Mouse (Mus musculus) right cerebral cortex, postnatal 4 days (tissue): ENCODE results near the gene Gm20920.
"Not testable (repeated sequence)": the region's sequence is repeated elsewhere in the genome, so short reads cannot be mapped to it uniquely, and the experiment has no call there.

Source experiments
- DNase-seq: peaks from one replicate; pipeline ENCODE4 v3.0.0-alpha.2; 2022

Gene Gm20920

GRCm38 (mm10) chrY:51851820-51852219 lies at the start of gene Gm20920:
Gm20920 (plus strand) TSS chrY:51852120.
- DNase-seq, result not testable (repeated sequence)
